Mouse (Mus musculus) ES-Bruce4 (cell line): Measurements from ENCODE around the gene Prpsap1. TPM values are rescaled to one million over a fixed set of nuclear protein-coding genes. Genes with fewer than 3 reads are reported as not detected.

Source experiments
- H3K27ac ChIP-seq: 2 replicates; pipeline ENCODE4 v1.5.1; 2012; ENCODE audit warnings: low read length, inconsistent platforms; ENCODE audit not compliant: insufficient read depth
- H3K27me3 ChIP-seq: 2 replicates; pipeline ENCODE4 v1.6.1; 2012; ENCODE audit warnings: mild to moderate bottlenecking, low read length, inconsistent platforms; ENCODE audit not compliant: control insufficient read depth, poor library complexity, insufficient read depth, severe bottlenecking
- H3K36me3 ChIP-seq: 2 replicates; pipeline ENCODE4 v1.6.1; 2012; ENCODE audit warnings: inconsistent platforms, mild to moderate bottlenecking, low read length, moderate library complexity; ENCODE audit not compliant: control insufficient read depth, poor library complexity, insufficient read depth, severe bottlenecking
- H3K4me1 ChIP-seq: one replicate; pipeline ENCODE4 v1.8.1; 2011; ENCODE audit warnings: low read length; ENCODE audit not compliant: control insufficient read depth, insufficient read depth
- H3K4me3 ChIP-seq: 2 replicates; pipeline ENCODE4 v1.5.1; 2011; ENCODE audit warnings: low read depth, mild to moderate bottlenecking, low read length
- H3K9ac ChIP-seq: 2 replicates; pipeline ENCODE4 v1.6.1; 2012; ENCODE audit warnings: low read depth, mild to moderate bottlenecking, inconsistent platforms; ENCODE audit not compliant: poor library complexity, severe bottlenecking
- H3K9me3 ChIP-seq: replicated peaks from 2 replicates; pipeline ENCODE4 v1.6.1; 2012; ENCODE audit warnings: mild to moderate bottlenecking, low read length, inconsistent platforms; ENCODE audit not compliant: control insufficient read depth, poor library complexity, insufficient read depth, severe bottlenecking
- CTCF ChIP-seq: IDR thresholded peaks from one replicate; pipeline ENCODE4 v1.8.1; 2011; ENCODE audit warnings: low read depth, low read length
- EP300 ChIP-seq: IDR thresholded peaks from 2 replicates; pipeline ENCODE4 v1.6.1; 2011; ENCODE audit warnings: low read depth, low read length; ENCODE audit not compliant: insufficient read depth
- POLR2A ChIP-seq: IDR thresholded peaks from one replicate; pipeline ENCODE4 v1.8.1; 2011; ENCODE audit warnings: low read length; ENCODE audit not compliant: insufficient read depth
- polyA plus RNA-seq: library from polyadenylated mRNA; stranded (reverse); fragments of >200 nt; gene quantifications from 2 replicates; pipeline ENCODE4 v1.2.4, GENCODE M21; 2011; ENCODE audit warnings: low read depth; ENCODE audit not compliant: missing spikeins, insufficient read depth, insufficient read length

Gene Prpsap1
- polyA plus RNA-seq, 1 experiment, result 116 TPM

- Histone ChIP-seq H3K27me3 (no peaks in the 10 kb centered on the region), H3K9me3 (no peaks in the 10 kb centered on the region), H3K4me3 (no peak overlapping the region), H3K27ac (no peak overlapping the region), H3K4me1 (peaks cover 6% of the 10 kb centered on the region), H3K9ac (no peak overlapping the region), H3K36me3 (peaks cover 16% of the 10 kb centered on the region)
- TF ChIP-seq POLR2A, result no peak
- no peak for TF ChIP-seq CTCF
- no peak for TF ChIP-seq EP300
Observed at GRCm38 (mm10) chr11:116442129-116442866, 51.7 kb downstream of the Prpsap1 start.

- TF ChIP-seq EP300 (no peak), POLR2A (no peak), CTCF (no peak)
Observed at GRCm38 (mm10) chr11:116440408-116441068, 53.5 kb downstream of the Prpsap1 start.

GRCm38 (mm10) chr11:116439269-116440240, 54.4 kb downstream of the Prpsap1 start:
- TF ChIP-seq POLR2A, result no peak
- TF ChIP-seq CTCF, result no peak
- TF ChIP-seq EP300, result no peak
- Histone ChIP-seq H3K4me3 (no peak overlapping the region), H3K4me1 (peaks cover 4% of the 10 kb centered on the region), H3K9ac (no peak overlapping the region), H3K36me3 (peaks cover 27% of the 10 kb centered on the region), H3K27ac (peak overlapping the region; percentile 28; the same call in 1 of the 2 replicates), H3K27me3 (no peaks in the 10 kb centered on the region), H3K9me3 (no peaks in the 10 kb centered on the region)

More at GRCm38 (mm10) chr11:116440408-116441068, 53.5 kb downstream of the Prpsap1 start:
- peaks cover 4% of the 10 kb centered on the region for H3K4me1 ChIP-seq
- H3K9me3 ChIP-seq, result no peaks in the 10 kb centered on the region
- H3K36me3 ChIP-seq, result peaks cover 24% of the 10 kb centered on the region
- no peaks in the 10 kb centered on the region for H3K27me3 ChIP-seq
- no peak overlapping the region for H3K4me3 ChIP-seq
- H3K9ac ChIP-seq, result no peak overlapping the region
- H3K27ac ChIP-seq, result no peak overlapping the region

- no peaks in the 10 kb centered on the region for H3K27me3 ChIP-seq
- peaks cover 27% of the 10 kb centered on the region for H3K36me3 ChIP-seq
- peak overlapping the region; percentile 74 for H3K4me3 ChIP-seq
- H3K4me1 ChIP-seq, result no peaks in the 10 kb centered on the region
- H3K27ac ChIP-seq, result peak overlapping the region; percentile 75
- peak overlapping the region; percentile 57 for H3K9ac ChIP-seq
- no peak for TF ChIP-seq CTCF
- H3K9me3 ChIP-seq, result no peaks in the 10 kb centered on the region
Observed at GRCm38 (mm10) chr11:116437541-116437940, 56.5 kb downstream of the Prpsap1 start.

- no peaks in the 10 kb centered on the region for H3K9me3 ChIP-seq
- H3K36me3 ChIP-seq, result peaks cover 27% of the 10 kb centered on the region
- no peaks in the 10 kb centered on the region for H3K4me1 ChIP-seq
- H3K9ac ChIP-seq, result peak overlapping the region; percentile 94
- TF ChIP-seq EP300, result peak; percentile 99
- TF ChIP-seq CTCF, result no peak
- TF ChIP-seq POLR2A, result peak; percentile 12
- H3K27ac ChIP-seq, result peak overlapping the region; percentile 91
- no peaks in the 10 kb centered on the region for H3K27me3 ChIP-seq
- H3K4me3 ChIP-seq, result peak overlapping the region; percentile 74
Observed at GRCm38 (mm10) chr11:116436725-116437331, 57.2 kb downstream of the Prpsap1 start.
